Mouse (Mus musculus) heart, adult 2 months (tissue): Measurements from ENCODE around the gene Lipn.

Source experiments
- CTCF ChIP-seq: fragments of 200-600 bp; IDR thresholded peaks from 2 replicates; pipeline ENCODE4 v1.8.1; 2022; ENCODE audit warnings: antibody characterized with exemption, mild to moderate bottlenecking, moderate library complexity
- POLR2A ChIP-seq: fragments of 200-500 bp; IDR thresholded peaks from 2 replicates; pipeline ENCODE4 v1.6.1; 2011; ENCODE audit warnings: mild to moderate bottlenecking, low read depth, low read length, control low read depth; ENCODE audit not compliant: insufficient read depth

GRCm38 (mm10) chr19:34074239-34074638 lies 7.1 kb downstream of the Lipn start:
- no peak for TF ChIP-seq CTCF
- no peak for TF ChIP-seq POLR2A
